Mouse (Mus musculus): ENCODE data around the gene Ccdc69.
A peak's percentile ranks its signal among the peaks of the same experiment; 100 is the strongest.

The Ccdc69 gene

DNA sequence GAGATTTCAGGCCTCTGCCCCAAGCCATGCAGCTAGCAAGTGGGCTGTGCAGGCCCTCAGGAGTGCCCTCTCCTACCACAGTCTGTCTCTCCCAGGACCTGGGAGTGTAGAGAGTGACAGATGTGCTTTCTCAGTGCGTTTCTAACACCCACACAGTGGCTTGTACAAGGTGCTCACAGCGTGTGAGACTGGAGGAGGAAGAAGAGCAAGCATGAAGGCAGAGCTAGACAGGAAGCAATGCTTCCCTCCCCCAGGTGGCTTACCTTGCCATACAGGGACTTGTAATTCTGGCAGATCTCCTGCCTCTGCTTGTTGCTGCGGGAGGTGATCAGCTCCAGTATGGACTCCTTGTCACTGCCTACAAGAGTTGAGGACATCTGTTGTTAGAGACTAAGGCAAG, 66.5 kb downstream of the Ccdc69 start:
- DNase-seq (ENCODE audit: low read depth, low spot score): peak; percentile 64

DNA sequence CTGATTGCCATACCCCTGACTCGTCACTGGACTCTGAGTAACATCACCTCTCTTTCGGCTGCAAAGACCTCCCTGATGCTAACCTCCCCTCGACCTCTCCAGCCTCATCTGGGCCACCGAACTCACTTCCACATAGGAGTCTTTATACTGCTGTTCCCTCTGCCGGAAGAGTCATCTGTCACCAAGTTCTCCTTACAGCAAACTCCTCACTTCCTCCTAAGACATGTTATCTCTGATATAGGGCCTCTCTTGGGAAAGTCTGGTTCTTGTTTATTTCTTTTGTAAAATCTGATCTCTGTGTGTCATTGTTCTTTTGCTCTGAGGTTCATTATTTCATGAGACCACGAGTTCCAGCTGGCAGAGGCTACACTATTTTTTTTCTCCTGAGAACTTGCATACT, 69.7 kb downstream of the Ccdc69 start:
- DNase-seq (ENCODE audit: low read depth, low spot score): no peak

DNA sequence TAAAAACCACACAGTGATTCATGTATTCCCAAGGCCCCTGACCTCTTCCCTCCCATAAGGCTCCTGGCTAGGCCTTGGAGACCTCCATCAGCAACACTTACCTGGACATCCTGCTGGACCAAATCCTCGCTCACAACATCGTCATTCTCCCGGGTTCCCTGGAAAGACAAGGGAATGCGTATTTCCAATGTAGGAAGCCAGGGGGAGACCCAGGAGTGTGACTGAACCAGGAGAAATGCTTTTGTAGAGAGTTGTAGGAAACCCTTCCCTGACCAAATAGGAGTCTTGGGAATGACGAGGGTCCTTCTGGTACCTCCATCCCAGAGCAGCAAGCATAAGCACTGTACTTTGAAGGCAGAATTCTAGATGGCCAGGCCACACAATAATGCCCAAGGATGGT, 72.2 kb downstream of the Ccdc69 start:
- DNase-seq (ENCODE audit: low read depth, low spot score): no peak

GRCm38 (mm10) chr11:55004970-55005502, 72.9 kb downstream of the Ccdc69 start:
- no peak for DNase-seq (ENCODE audit: low read depth, low spot score)

All from brain, adult 2 months (tissue).